Mouse (Mus musculus): ENCODE measurements around the gene 4933412E24Rik. TPM values are rescaled to one million over a fixed set of nuclear protein-coding genes. Genes with fewer than 3 reads are reported as not detected.

4933412E24Rik gene
- total and polyA plus RNA-seq, 2 experiments from 2014 or later, result not detected

DNA sequence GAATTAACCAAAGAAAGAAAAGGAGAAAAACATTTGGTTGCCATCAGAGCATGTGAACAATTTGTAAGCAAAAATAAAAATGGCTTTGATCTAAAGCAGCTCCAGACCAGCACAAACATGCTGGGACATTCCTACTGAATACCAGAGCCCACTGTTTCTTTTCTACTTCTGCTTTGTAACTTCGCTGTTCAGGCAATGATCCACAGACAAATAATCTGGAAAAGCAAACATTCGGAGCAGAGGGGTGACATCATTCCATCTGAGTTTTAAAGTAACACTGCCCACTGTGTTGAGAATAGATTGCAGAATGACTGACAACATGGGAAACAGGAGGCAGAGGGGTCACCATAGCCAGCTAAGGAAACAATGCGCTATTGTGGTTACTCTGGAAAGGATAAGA lies 41.1 kb downstream of the 4933412E24Rik start:
- Histone ChIP-seq H3K9me3 (ENCODE audit: low read length) (no peaks in the 10 kb centered on the region), H3K36me3 (ENCODE audit: insufficient read depth, low read length) (no peaks in the 10 kb centered on the region), H3K4me3 (ENCODE audit: low read depth, low read length) (no peak overlapping the region), H3K4me2 (ENCODE audit: low read depth, low read length, poor library complexity, severe bottlenecking) (no peak overlapping the region), H3K27ac (ENCODE audit: low read depth, low read length) (no peak overlapping the region; the same call in 1 of the 2 replicates), H3K4me1 (ENCODE audit: insufficient read depth, low read length) (no peaks in the 10 kb centered on the region), H3K9ac (replicated peaks; ENCODE audit: low read length, poor library complexity, severe bottlenecking) (no peak overlapping the region), H3K27me3 (ENCODE audit: insufficient read depth, low read length) (no peaks in the 10 kb centered on the region)
- 46% methylated on average over 3 of the region's 3 CpGs for WGBS
- DNase-seq (ENCODE audit: low spot score) (no peak), ATAC-seq (ENCODE audit: low FRiP score) (no peak)
- TF ChIP-seq CTCF (IDR thresholded peaks at IDR 0.05), result no peak

DNA sequence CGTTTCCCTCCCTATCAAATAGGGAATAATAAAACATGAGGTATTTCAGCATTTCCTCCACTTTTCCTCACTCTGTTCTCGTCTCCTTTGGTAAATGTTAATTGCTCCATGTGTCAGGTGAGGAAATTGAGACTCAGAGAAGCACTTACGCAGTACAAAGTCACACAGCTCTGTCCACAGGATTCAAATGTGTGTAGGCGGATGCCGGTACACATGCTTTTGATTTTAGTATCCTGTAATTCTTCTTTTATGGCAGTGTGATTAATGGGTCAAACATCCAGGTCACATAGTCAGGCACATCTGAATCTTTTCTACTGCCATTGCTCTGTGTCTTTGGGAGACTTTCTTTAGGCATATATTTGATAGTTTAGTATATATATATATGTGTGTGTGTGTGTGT lies 41.8 kb downstream of the 4933412E24Rik start:
- H3K27me3 ChIP-seq (ENCODE audit: insufficient read depth, low read length), result no peaks in the 10 kb centered on the region
- H3K27ac ChIP-seq (ENCODE audit: low read depth, low read length), result no peak overlapping the region
- DNase-seq (ENCODE audit: low spot score), result no peak
- no peak overlapping the region for H3K4me2 ChIP-seq (ENCODE audit: low read depth, low read length, poor library complexity, severe bottlenecking)
- no peaks in the 10 kb centered on the region for H3K36me3 ChIP-seq (ENCODE audit: insufficient read depth, low read length)
- TF ChIP-seq CTCF (IDR thresholded peaks at IDR 0.05), result no peak
- WGBS, result 88% methylated on average over 5 of the region's 5 CpGs
- no peaks in the 10 kb centered on the region for H3K4me1 ChIP-seq (ENCODE audit: insufficient read depth, low read length)
- no peak overlapping the region for H3K4me3 ChIP-seq (ENCODE audit: low read depth, low read length)
- ATAC-seq (ENCODE audit: low FRiP score), result no peak
- no peak overlapping the region for H3K9ac ChIP-seq (replicated peaks; ENCODE audit: low read length, poor library complexity, severe bottlenecking)
- H3K9me3 ChIP-seq (ENCODE audit: low read length), result no peaks in the 10 kb centered on the region

DNA sequence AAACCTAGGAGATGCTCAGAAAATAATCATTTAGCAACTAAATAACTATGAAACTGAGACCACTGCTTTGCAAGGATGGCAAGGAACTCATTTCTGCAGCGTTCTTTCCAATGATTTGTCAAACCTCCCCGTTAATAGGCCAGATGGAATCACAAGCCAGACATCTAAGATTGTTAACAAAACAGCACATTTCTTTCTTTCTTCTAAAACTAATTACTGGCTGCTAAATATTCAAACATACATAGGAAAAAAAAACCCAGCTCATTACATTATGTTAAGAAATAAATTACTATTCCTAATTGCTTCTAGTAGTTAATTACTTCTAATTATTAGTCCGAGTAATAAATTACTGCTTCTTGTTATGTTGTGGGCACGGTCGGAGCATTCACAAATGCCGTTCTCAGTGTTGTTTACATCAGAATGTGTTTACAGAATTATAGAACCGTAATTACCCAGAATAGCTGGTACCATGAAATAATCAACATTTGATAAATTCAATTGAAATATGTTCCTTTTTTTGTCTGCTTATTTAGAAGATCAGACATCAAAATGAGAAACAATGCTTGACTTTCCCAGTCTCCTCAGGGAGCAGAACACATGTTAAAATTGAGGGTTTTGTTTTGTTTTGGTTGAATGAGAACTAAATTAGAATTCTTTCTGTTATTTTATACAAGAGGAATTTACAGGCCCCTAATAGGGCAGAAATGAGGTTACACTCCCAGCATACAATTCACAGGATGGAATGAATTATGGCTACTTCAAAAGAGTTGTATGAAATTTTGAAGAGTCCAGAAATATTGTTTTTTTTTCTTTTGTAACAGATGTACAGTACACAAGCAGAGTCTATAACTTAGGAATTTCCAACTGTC lies 42.5 kb downstream of the 4933412E24Rik start:
- no peak overlapping the region for H3K27ac ChIP-seq (ENCODE audit: low read depth, low read length)
- WGBS, result 69% methylated on average over 7 of the region's 7 CpGs
- H3K9me3 ChIP-seq (ENCODE audit: low read length), result no peaks in the 10 kb centered on the region
- H3K9ac ChIP-seq (replicated peaks; ENCODE audit: low read length, poor library complexity, severe bottlenecking), result no peak overlapping the region
- no peak overlapping the region for H3K4me3 ChIP-seq (ENCODE audit: low read depth, low read length)
- H3K36me3 ChIP-seq (ENCODE audit: insufficient read depth, low read length), result no peaks in the 10 kb centered on the region
- no peak for DNase-seq (ENCODE audit: low spot score)
- H3K27me3 ChIP-seq (ENCODE audit: insufficient read depth, low read length), result no peaks in the 10 kb centered on the region
- no peak overlapping the region for H3K4me2 ChIP-seq (ENCODE audit: low read depth, low read length, poor library complexity, severe bottlenecking)
- no peak for TF ChIP-seq CTCF (IDR thresholded peaks at IDR 0.05)
- ATAC-seq (ENCODE audit: low FRiP score), result no peak
- no peaks in the 10 kb centered on the region for H3K4me1 ChIP-seq (ENCODE audit: insufficient read depth, low read length)

All from midbrain, postnatal 0 days (tissue).